ENCODE assay signal across 8 mouse cellular contexts in the genomic region with DNA sequence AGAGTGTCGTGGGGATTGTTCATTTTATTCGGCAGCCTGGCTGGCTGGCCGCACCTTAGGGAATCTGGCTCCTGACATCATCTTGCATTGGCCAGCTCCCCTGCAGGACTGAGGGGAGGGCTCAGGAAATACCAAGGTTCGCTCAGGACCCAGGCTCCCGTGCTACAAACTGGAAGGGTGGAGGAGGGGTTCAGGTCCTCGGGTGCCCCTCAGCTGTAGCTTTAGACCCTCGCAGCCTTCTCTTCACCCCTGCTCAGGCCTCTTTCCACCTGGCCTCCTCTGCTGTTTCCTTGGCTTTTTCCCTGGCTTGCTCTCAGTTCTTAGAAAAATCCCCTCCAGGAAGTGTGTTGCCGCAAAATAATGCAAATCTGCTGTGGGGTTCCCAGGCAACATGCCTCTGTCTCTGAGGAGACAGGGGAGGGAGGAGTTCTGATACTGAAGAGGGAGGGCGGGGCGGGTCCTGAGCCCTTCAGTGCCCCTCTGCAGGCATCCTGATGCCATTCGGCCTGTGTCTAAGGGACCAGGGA. TPM values are rescaled to one million over a fixed set of nuclear protein-coding genes. Genes with fewer than 3 reads are reported as not detected.
DNase-seq lines count a peak whose midpoint lies in the region; ATAC-seq and TF ChIP-seq lines count a peak whose summit lies in the region.

No protein-coding gene starts in this region.

- H3K4me2 ChIP-seq in kidney, embryonic 15.5 days, result peak overlapping the region; percentile 47
- peak overlapping the region; percentile 40; the same call in 1 of the 2 replicates for H3K4me2 ChIP-seq in hindbrain, postnatal 0 days (ENCODE audit: low read depth, low read length)
- H3K4me2 ChIP-seq in neural tube, embryonic 14.5 days (ENCODE audit: low read depth, low read length), result 0 out of 2 replicates have a peak overlapping the region, but pooled peaks have one; percentile 9

- no peak for TF ChIP-seq CTCF in hindbrain, postnatal 0 days (IDR thresholded peaks at IDR 0.05; ENCODE audit: low read depth)

- peak overlapping the region; percentile 82 for H3K27ac ChIP-seq in kidney, embryonic 15.5 days
- peak overlapping the region; percentile 51; the same call in 1 of the 2 replicates for H3K27ac ChIP-seq in hindbrain, postnatal 0 days
- H3K27ac ChIP-seq in neural tube, embryonic 14.5 days (ENCODE audit: low read depth, low read length), result peak overlapping the region; percentile 28; the same call in 1 of the 2 replicates

- ATAC-seq in kidney, embryonic 15.5 days (replicated peaks; ENCODE audit: low FRiP score), result peak; percentile 57; the same call in 1 of the 2 replicates
- ATAC-seq in hindbrain, postnatal 0 days, result peak; percentile 66; the same call in 1 of the 2 replicates
- ATAC-seq in neural tube, embryonic 14.5 days (ENCODE audit: low read depth), result peak; percentile 41; the same call in 1 of the 2 replicates

- no peaks in the 10 kb centered on the region for H3K36me3 ChIP-seq in kidney, embryonic 15.5 days
- H3K36me3 ChIP-seq in hindbrain, postnatal 0 days (ENCODE audit: insufficient read depth, low read length), result no peaks in the 10 kb centered on the region
- H3K36me3 ChIP-seq in neural tube, embryonic 14.5 days (ENCODE audit: control insufficient read depth, insufficient read depth, low read length), result no peaks in the 10 kb centered on the region

- peaks cover 32% of the 10 kb centered on the region for H3K4me1 ChIP-seq in kidney, embryonic 15.5 days
- H3K4me1 ChIP-seq in hindbrain, postnatal 0 days (ENCODE audit: insufficient read depth, low read length), result peaks cover 13% of the 10 kb centered on the region
- H3K4me1 ChIP-seq in neural tube, embryonic 14.5 days (ENCODE audit: control insufficient read depth, insufficient read depth, low read length), result 0 out of 2 replicates have a peak, but pooled peaks cover 3% of the 10 kb centered on the region

- DNase-seq in kidney, adult 11 months, result no peak
- peak; percentile 66 for DNase-seq in embryo, embryonic 10.5 days (ENCODE audit: low spot score)
- DNase-seq in hindbrain, postnatal 0 days (ENCODE audit: low spot score), result peak; percentile 61
- DNase-seq in right cerebral cortex, postnatal 25 days, result no peak
- no peak for DNase-seq in adrenal gland, adult (ENCODE audit: inconsistent age in 2 of 2, low spot score in 1 of 2)
- DNase-seq in left cerebral cortex, postnatal 36 days (ENCODE audit: low spot score in 2 of 2), result no peak

- intact Hi-C loops in left cerebral cortex, postnatal 36 days (cut with DNase I), result no loop called here

- 11% methylated on average over 11 of the region's 11 CpGs for WGBS in kidney, embryonic 15.5 days
- 5% methylated on average over 11 of the region's 11 CpGs for WGBS in hindbrain, postnatal 0 days
- 10% methylated on average over 11 of the region's 11 CpGs for WGBS in neural tube, embryonic 14.5 days

- H3K27me3 ChIP-seq in kidney, embryonic 15.5 days, result no peaks in the 10 kb centered on the region
- H3K27me3 ChIP-seq in hindbrain, postnatal 0 days (ENCODE audit: insufficient read depth, low read length), result no peaks in the 10 kb centered on the region
- no peaks in the 10 kb centered on the region for H3K27me3 ChIP-seq in neural tube, embryonic 14.5 days (ENCODE audit: control insufficient read depth, insufficient read depth, low read length)

- peak overlapping the region; percentile 17; the same call in 1 of the 2 replicates for H3K4me3 ChIP-seq in kidney, embryonic 15.5 days (replicated peaks)
- H3K4me3 ChIP-seq in hindbrain, postnatal 0 days (ENCODE audit: low read length), result no peak overlapping the region
- H3K4me3 ChIP-seq in neural tube, embryonic 14.5 days (ENCODE audit: low read depth, low read length), result no peak overlapping the region

- no peak overlapping the region for H3K9ac ChIP-seq in kidney, embryonic 15.5 days
- peak overlapping the region; percentile 37 for H3K9ac ChIP-seq in hindbrain, postnatal 0 days (replicated peaks; ENCODE audit: low read length)
- H3K9ac ChIP-seq in neural tube, embryonic 14.5 days (replicated peaks; ENCODE audit: low read depth, low read length), result 0 out of 2 replicates have a peak overlapping the region, but pooled peaks have one; percentile 32

- H3K9me3 ChIP-seq in kidney, embryonic 15.5 days (replicated peaks), result no peaks in the 10 kb centered on the region
- H3K9me3 ChIP-seq in hindbrain, postnatal 0 days (ENCODE audit: low read length), result no peaks in the 10 kb centered on the region
- no peaks in the 10 kb centered on the region for H3K9me3 ChIP-seq in neural tube, embryonic 14.5 days (ENCODE audit: control insufficient read depth, low read length)

RNA-seq across cellular contexts. Expression of a gene that starts 53.8 kb away (rescaled TPM):
- 78.2 and 80.3 TPM in 2 replicates for polyA plus RNA-seq in kidney, embryonic 15.5 days (2015; fragmentation: Nextera tagmentation; extraction: Ambion mirVana)
- 52.4 and 79.0 TPM in 2 replicates for total RNA-seq in hindbrain, postnatal 0 days (2014; rRNA removed)
- polyA plus RNA-seq in hindbrain, postnatal 0 days (2015; fragmentation: Nextera tagmentation; extraction: Ambion mirVana), result 81.5 and 86.6 TPM in 2 replicates
- 61.9 and 62.7 TPM in 2 replicates for polyA plus RNA-seq in neural tube, embryonic 14.5 days (2014; fragmentation: Nextera tagmentation; extraction: Ambion mirVana)
- total RNA-seq in left cerebral cortex, postnatal 36 days (2021), result 10 to 100 TPM; 27.5 to 33.9 TPM

RNA-seq across cellular contexts. Expression of a gene that starts 54.7 kb away (rescaled TPM):
- polyA plus RNA-seq in kidney, embryonic 15.5 days (2015; fragmentation: Nextera tagmentation; extraction: Ambion mirVana), result 405 and 435 TPM in 2 replicates
- total RNA-seq in hindbrain, postnatal 0 days (2014; rRNA removed), result 82.8 and 91.7 TPM in 2 replicates
- polyA plus RNA-seq in hindbrain, postnatal 0 days (2015; fragmentation: Nextera tagmentation; extraction: Ambion mirVana), result 444 and 446 TPM in 2 replicates
- polyA plus RNA-seq in neural tube, embryonic 14.5 days (2014; fragmentation: Nextera tagmentation; extraction: Ambion mirVana), result 420 and 439 TPM in 2 replicates
- 100 to 1,000 TPM; 129 to 136 TPM for total RNA-seq in left cerebral cortex, postnatal 36 days (2021)

Comparison
In these comparisons a context has a peak if more than half of its experiments do, and no peak if none do; other contexts are left out.
1. H3K27ac ChIP-seq: peak in every context shown above with its lines; median percentile 82 in kidney, embryonic 15.5 days; 51 in hindbrain, postnatal 0 days; 28 in neural tube, embryonic 14.5 days.
2. DNase-seq: peak in embryo, embryonic 10.5 days (single experiment) and hindbrain, postnatal 0 days (single experiment); none in kidney, adult 11 months (single experiment), right cerebral cortex, postnatal 25 days (single experiment), adrenal gland, adult (0 of 2) and left cerebral cortex, postnatal 36 days (0 of 2).
3. Peak in every context shown above with its lines, with median percentiles within 50 percentile points of each other: ATAC-seq and H3K4me2 ChIP-seq.